Mouse (Mus musculus) liver, embryonic 14.5 days (tissue): ENCODE measurements around the gene Gm49384. TPM values are rescaled to one million over a fixed set of nuclear protein-coding genes. Genes with fewer than 3 reads are reported as not detected.
"Not testable (repeated sequence)": the region's sequence is repeated elsewhere in the genome, so short reads cannot be mapped to it uniquely, and the experiment has no call there.

Experiments
- ATAC-seq: fragments of 200-750 bp; cut with Nextera tagmentation; 2 replicates; pipeline ENCODE4 v1.8.0; 2017; ENCODE audit warnings: moderate number of reproducible peaks, mild to moderate bottlenecking, moderate library complexity; ENCODE audit not compliant: insufficient read depth
- DNase-seq, 3 experiments: peaks; one replicate each; pipeline ENCODE4 v3.0.0-alpha.2; 2012 to 2013; ENCODE audit warnings: low read depth in 3 of 3, low spot score in 3 of 3
- H3K27ac ChIP-seq: fragments of 300-500 bp; sonication (generic); 2 replicates; pipeline ENCODE4 v1.5.1; 2014; ENCODE audit warnings: moderate library complexity, mild to moderate bottlenecking, control low read depth, inconsistent platforms
- H3K27me3 ChIP-seq: fragments of 300-500 bp; sonication (generic); 2 replicates; pipeline ENCODE4 v1.6.1; 2014; ENCODE audit warnings: mild to moderate bottlenecking, low read length, moderate library complexity; ENCODE audit not compliant: control insufficient read depth, insufficient read depth
- H3K36me3 ChIP-seq: fragments of 300-500 bp; sonication (generic); replicated peaks from 2 replicates; pipeline ENCODE4 v1.6.1; 2014; ENCODE audit warnings: low read depth; ENCODE audit not compliant: control insufficient read depth, insufficient read depth
- H3K4me1 ChIP-seq, 2 experiments: fragments of 200-500 bp in 1 of 2; fragments of 300-500 bp in 1 of 2; sonication (generic) in 1 of 2; replicated peaks; 2 replicates each; pipeline ENCODE4 v1.6.1; 2012 to 2014; ENCODE audit warnings: antibody characterized with exemption in 1 of 2, inconsistent platforms in 1 of 2, low read length in 1 of 2; ENCODE audit not compliant: control insufficient read depth in 2 of 2, insufficient read depth in 2 of 2
- H3K4me2 ChIP-seq: fragments of 300-500 bp; sonication (generic); 2 replicates; pipeline ENCODE4 v1.6.1; 2014; ENCODE audit warnings: low read depth, mild to moderate bottlenecking, control low read depth, moderate library complexity
- H3K4me3 ChIP-seq, 2 experiments: fragments of 200-500 bp in 1 of 2; fragments of 300-500 bp in 1 of 2; sonication (generic) in 1 of 2; 2 replicates each; pipeline ENCODE4 v1.5.1; 2012 to 2014; ENCODE audit warnings: low read depth in 2 of 2, low read length in 2 of 2, mild to moderate bottlenecking in 2 of 2, control low read depth in 1 of 2, inconsistent platforms in 1 of 2, moderate library complexity in 1 of 2; ENCODE audit not compliant: insufficient read depth in 1 of 2
- H3K9ac ChIP-seq: fragments of 300-500 bp; sonication (generic); replicated peaks from 2 replicates; pipeline ENCODE4 v1.6.1; 2014; ENCODE audit warnings: mild to moderate bottlenecking, control low read depth, moderate library complexity
- H3K9me3 ChIP-seq: fragments of 300-500 bp; sonication (generic); 2 replicates; pipeline ENCODE4 v1.6.1; 2016; ENCODE audit warnings: low read length, mixed read lengths; ENCODE audit not compliant: control insufficient read depth
- CTCF ChIP-seq: IDR thresholded peaks from 2 replicates; pipeline ENCODE4 v1.5.1; 2016; ENCODE audit warnings: antibody characterized with exemption, low read depth, control low read depth
- EP300 ChIP-seq: IDR thresholded peaks from 2 replicates; pipeline ENCODE4 v1.6.1; 2016; ENCODE audit warnings: antibody characterized with exemption, low read depth
- WGBS: fragments of 180-500 bp; shearing (Covaris S2); extraction: QIAGEN DNeasy Blood & Tissue Kit; methylation state at CpG from one replicate; pipeline ENCODE4 v1.1.7; 2014; ENCODE audit not compliant: insufficient replicate concordance; 5-methylcytosine and 5-hydroxymethylcytosine counted together
- polyA plus RNA-seq, 2 experiments: library from polyadenylated mRNA; depleted of rRNA in 1 of 2; stranded (reverse) in 1 of 2; unstranded in 1 of 2; fragments of >200 nt; fragmentation: Nextera tagmentation in 1 of 2; extraction: Ambion mirVana in 1 of 2; gene quantifications; 2 replicates each; pipeline versions ENCODE4 v1.2.1 to v1.2.3; 2012 to 2014

Gm49384 gene
- polyA plus RNA-seq, 2 experiments, result 8.0 to 16.3 TPM

- Histone ChIP-seq H3K9me3 (no peaks in the 10 kb centered on the region), H3K36me3 (peaks cover 12% of the 10 kb centered on the region), H3K27ac (peak within 1 kb of the TSS; percentile 61), H3K27me3 (no peaks in the 10 kb centered on the region), H3K4me3 (peak within 1 kb of the TSS; percentile 77 to 92), H3K4me1 (peaks cover 12 to 18% of the 10 kb centered on the region in 2 experiments), H3K4me2 (peak within 1 kb of the TSS; percentile 81), H3K9ac (peak within 1 kb of the TSS; percentile 84)
- peak; percentile 79 for TF ChIP-seq EP300
- peak; percentile 44 for TF ChIP-seq CTCF
- under 1% methylated on average over 40 of the region's 40 CpGs for WGBS
- DNase-seq, result peak; percentile 67 to 75 (median 71)
- ATAC-seq, result peak; percentile 92
These were observed 35.5 kb downstream of the Gm49384 start, which contains the start of gene Lrr1 for GRCm38 (mm10) chr12:69168461-69169106. Gene Lrr1, plus strand, starts transcription at chr12:69168814.

DNA sequence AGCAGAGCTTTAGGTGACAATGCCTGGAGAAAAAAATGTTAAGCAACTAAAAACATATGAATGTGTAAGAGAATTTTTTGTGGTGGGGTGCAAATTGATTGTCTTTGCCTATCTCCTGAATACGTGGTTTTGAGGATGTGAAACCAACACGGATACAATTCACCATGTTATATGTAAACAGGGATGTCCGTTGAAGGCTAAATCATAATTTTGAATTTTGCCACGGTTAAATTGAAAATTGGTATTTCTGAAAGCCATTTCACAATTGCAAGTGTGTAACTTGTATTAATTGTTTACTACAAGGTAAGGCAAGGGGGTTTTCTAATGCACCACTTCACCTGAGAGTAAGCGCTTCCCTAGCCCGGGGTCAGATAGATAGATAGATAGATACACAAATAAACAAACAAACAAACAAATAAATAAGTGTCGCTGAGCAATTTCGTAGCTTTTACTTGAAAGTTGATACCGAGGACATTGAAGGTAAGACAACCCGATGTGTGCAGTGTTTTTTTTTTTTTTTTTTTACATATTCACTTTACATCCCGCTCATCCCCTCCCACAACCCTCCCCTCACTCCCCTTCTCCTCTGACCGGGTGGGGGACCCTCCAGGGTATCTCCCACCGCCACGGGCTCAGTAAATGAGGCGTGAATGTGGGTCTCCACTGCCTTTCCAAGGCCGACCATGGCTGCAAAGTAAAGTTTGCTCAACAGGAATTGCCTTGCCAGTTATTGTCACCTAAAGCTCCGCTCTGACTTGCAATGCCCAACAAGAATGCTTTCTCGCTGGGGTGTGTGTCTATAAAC is 36.2 kb downstream of the Gm49384 start:
- Histone ChIP-seq H3K9me3 (no peaks in the 10 kb centered on the region), H3K4me2 (peak overlapping the region; percentile 81), H3K4me1 (peaks cover 12 to 18% of the 10 kb centered on the region in 2 experiments), H3K36me3 (peaks cover 6% of the 10 kb centered on the region), H3K27me3 (no peaks in the 10 kb centered on the region), H3K9ac (peak overlapping the region; percentile 84), H3K27ac (no peak overlapping the region; the same call in 1 of the 2 replicates), H3K4me3 (peak overlapping the region; percentile 77 to 92)
- ATAC-seq (no peak; the same call in 1 of the 2 replicates), DNase-seq (no peak)
- WGBS, result 9% methylated on average over 18 of the region's 18 CpGs
- no peak for TF ChIP-seq EP300
- no peak for TF ChIP-seq CTCF

DNA sequence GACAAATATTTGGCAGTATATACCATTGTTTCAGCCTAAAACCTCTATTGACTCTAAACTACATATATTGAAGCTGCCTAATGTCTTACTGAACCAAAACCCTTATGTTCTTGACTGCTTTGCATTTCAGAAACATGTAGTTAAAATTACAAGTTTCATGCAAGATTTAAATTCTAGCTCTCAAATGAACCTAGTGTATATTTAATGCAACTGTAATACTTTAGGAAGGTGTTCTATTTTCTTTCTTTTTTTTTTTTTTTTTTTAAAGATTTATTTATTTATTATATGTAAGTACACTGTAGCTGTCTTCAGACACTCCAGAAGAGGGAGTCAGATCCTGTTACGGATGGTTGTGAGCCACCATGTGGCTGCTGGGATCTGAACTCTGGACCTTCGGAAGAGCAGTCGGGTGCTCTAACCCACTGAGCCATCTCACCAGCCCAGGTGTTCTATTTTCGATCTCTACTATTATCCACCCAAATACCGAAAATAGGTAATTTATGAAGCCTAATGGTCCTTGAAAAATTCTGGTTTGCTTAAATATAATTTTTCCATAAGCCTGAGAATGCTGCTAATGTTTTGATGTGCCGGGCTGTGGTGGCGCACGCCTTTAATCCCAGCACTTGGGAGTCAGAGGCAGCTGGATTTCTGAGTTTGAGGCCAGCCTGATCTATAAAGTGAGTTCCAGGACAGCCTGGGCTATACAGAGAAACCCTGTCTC is 37.0 kb downstream of the Gm49384 start:
- WGBS, result 74% methylated on average over 8 of the region's 8 CpGs

GRCm38 (mm10) chr12:69164904-69165303 is 39.2 kb downstream of the Gm49384 start:
- WGBS, result 11% methylated on average over 3 of the region's 3 CpGs

More for the DNA sequence above, 37.0 kb downstream of the Gm49384 start:
- not testable (repeated sequence) for H3K36me3 ChIP-seq, ATAC-seq, H3K27ac ChIP-seq, H3K9me3 ChIP-seq, DNase-seq, H3K27me3 ChIP-seq, H3K4me2 ChIP-seq, H3K9ac ChIP-seq
- 0 out of 4 replicates have a peak overlapping the region, but pooled peaks of 1 of the 2 experiments have one; percentile 92 for H3K4me3 ChIP-seq
- peaks cover 12 to 18% of the 10 kb centered on the region in 2 experiments for H3K4me1 ChIP-seq

GRCm38 (mm10) chr12:69163586-69163985 is 40.5 kb downstream of the Gm49384 start:
- H3K4me3 ChIP-seq, H3K9ac ChIP-seq, DNase-seq, ATAC-seq, H3K27me3 ChIP-seq, H3K36me3 ChIP-seq, H3K4me2 ChIP-seq, H3K27ac ChIP-seq, H3K9me3 ChIP-seq: not testable (repeated sequence)
- 72% methylated on average over 4 of the region's 4 CpGs for WGBS
- H3K4me1 ChIP-seq, result peaks cover 4 to 12% of the 10 kb centered on the region in 2 experiments; a peak in 3 of 4 replicates

More at GRCm38 (mm10) chr12:69164904-69165303, 39.2 kb downstream of the Gm49384 start:
- Histone ChIP-seq H3K4me3 (no peak overlapping the region), H3K27ac (no peak overlapping the region), H3K9me3 (no peaks in the 10 kb centered on the region), H3K4me2 (no peak overlapping the region), H3K4me1 (peaks cover 8 to 14% of the 10 kb centered on the region in 2 experiments), H3K27me3 (no peaks in the 10 kb centered on the region), H3K36me3 (no peaks in the 10 kb centered on the region), H3K9ac (no peak overlapping the region)
- DNase-seq, result peak in 1 of 3 experiments; percentile 22
- no peak for ATAC-seq
- TF ChIP-seq CTCF (no peak), EP300 (peak; percentile 27; the same call in 1 of the 2 replicates)

DNA sequence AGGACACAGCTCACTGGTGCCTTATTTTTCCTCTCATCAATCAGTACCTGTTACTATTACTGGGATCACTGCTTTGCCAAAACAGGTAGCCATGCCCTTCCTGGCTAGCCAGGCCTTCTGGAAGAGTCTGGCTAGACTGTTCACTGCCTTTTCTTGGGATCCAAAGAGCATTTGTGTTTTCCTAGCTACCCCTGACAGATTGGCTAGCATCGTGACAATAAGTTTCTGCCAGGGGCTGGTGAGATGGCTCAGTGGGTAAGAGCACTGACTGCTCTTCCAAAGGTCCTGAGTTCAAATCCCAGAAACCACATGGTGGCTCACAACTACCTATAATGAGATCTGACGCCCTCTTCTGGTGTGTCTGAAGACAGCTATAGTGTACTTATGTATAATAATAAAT is 43.4 kb downstream of the Gm49384 start:
- not testable (repeated sequence) for ATAC-seq, H3K27ac ChIP-seq

More for the DNA sequence above, 43.4 kb downstream of the Gm49384 start:
- not testable (repeated sequence) for H3K9ac ChIP-seq, DNase-seq, H3K4me3 ChIP-seq, H3K27me3 ChIP-seq, H3K4me2 ChIP-seq, H3K9me3 ChIP-seq
- Histone ChIP-seq H3K4me1 (peaks cover 18 to 19% of the 10 kb centered on the region in 2 experiments), H3K36me3 (peaks cover 11% of the 10 kb centered on the region)
- WGBS, result 57% methylated on average over 2 of the region's 2 CpGs
